Mouse (Mus musculus) heart, postnatal 0 days (tissue): ENCODE measurements around the gene Gm498. TPM values are rescaled to one million over a fixed set of nuclear protein-coding genes. Genes with fewer than 3 reads are reported as not detected.

Experiments used
- ATAC-seq: fragments of 200-750 bp; cut with Nextera tagmentation; 2 replicates; pipeline ENCODE4 v1.8.0; 2017; ENCODE audit warnings: low read depth, moderate number of reproducible peaks, moderate library complexity; ENCODE audit not compliant: insufficient read depth
- DNase-seq: peaks from one replicate; pipeline ENCODE4 v3.0.0-alpha.2; 2016; ENCODE audit warnings: low spot score
- H3K27ac ChIP-seq: fragments of 300-500 bp; sonication (generic); 2 replicates; pipeline ENCODE4 v1.5.1; 2014; ENCODE audit warnings: low read depth, mild to moderate bottlenecking
- H3K27me3 ChIP-seq: fragments of 300-500 bp; sonication (generic); 2 replicates; pipeline ENCODE4 v1.6.1; 2014; ENCODE audit warnings: low read length, mixed read lengths; ENCODE audit not compliant: control insufficient read depth, insufficient read depth
- H3K36me3 ChIP-seq: fragments of 300-500 bp; sonication (generic); replicated peaks from 2 replicates; pipeline ENCODE4 v1.6.1; 2014; ENCODE audit warnings: low read length, mixed read lengths; ENCODE audit not compliant: control insufficient read depth, insufficient read depth
- H3K4me1 ChIP-seq: fragments of 300-500 bp; sonication (generic); 2 replicates; pipeline ENCODE4 v1.6.1; 2014; ENCODE audit warnings: antibody characterized with exemption; ENCODE audit not compliant: control insufficient read depth, insufficient read depth
- H3K4me2 ChIP-seq: fragments of 300-500 bp; sonication (generic); 2 replicates; pipeline ENCODE4 v1.6.1; 2014; ENCODE audit warnings: low read depth, mild to moderate bottlenecking, low read length, moderate library complexity
- H3K4me3 ChIP-seq: fragments of 300-500 bp; sonication (generic); 2 replicates; pipeline ENCODE4 v1.5.1; 2014; ENCODE audit warnings: low read depth, low read length
- H3K9ac ChIP-seq: fragments of 300-500 bp; sonication (generic); replicated peaks from 2 replicates; pipeline ENCODE4 v1.6.1; 2014; ENCODE audit warnings: low read depth, low read length, mixed read lengths
- H3K9me3 ChIP-seq: fragments of 300-500 bp; sonication (generic); replicated peaks from 2 replicates; pipeline ENCODE4 v1.6.1; 2016; ENCODE audit warnings: low read length; ENCODE audit not compliant: control insufficient read depth
- CTCF ChIP-seq: IDR thresholded peaks from 2 replicates; pipeline ENCODE4 v1.5.1; 2016; ENCODE audit warnings: antibody characterized with exemption, control low read depth, low read depth
- EP300 ChIP-seq: IDR thresholded peaks from 2 replicates; pipeline ENCODE4 v1.6.1; 2016; ENCODE audit warnings: antibody characterized with exemption, low read depth
- WGBS: fragments of 180-500 bp; shearing (Covaris S2); extraction: QIAGEN DNeasy Blood & Tissue Kit; methylation state at CpG from one replicate; pipeline ENCODE4 v1.1.7; 2014; 5-methylcytosine and 5-hydroxymethylcytosine counted together
- microRNA-seq: library from miRNA; unstranded; fragments of <30 nt; microRNA quantifications from one replicate; pipeline ENCODE4, GENCODE M21; 2016
- polyA plus RNA-seq: library from polyadenylated mRNA; unstranded; fragments of >200 nt; fragmentation: Nextera tagmentation; extraction: Ambion mirVana; gene quantifications from 2 replicates; pipeline ENCODE4 v1.2.1, GENCODE M21; 2015
- total RNA-seq: library from RNA; depleted of rRNA; stranded (reverse); fragments of >200 nt; gene quantifications from 2 replicates; pipeline ENCODE4 v1.2.3, GENCODE M21; 2014; ENCODE audit warnings: low replicate concordance; rRNA removed

The Gm498 gene
- total and polyA plus RNA-seq, 2 experiments from 2014 or later: not detected

GRCm38 (mm10) chr7:143938647-143939046 is 72.0 kb downstream of the Gm498 start:
- H3K4me3 ChIP-seq: no peak overlapping the region
- DNase-seq: no peak
- no peak overlapping the region for H3K9ac ChIP-seq
- H3K4me2 ChIP-seq: no peak overlapping the region
- H3K4me1 ChIP-seq: no peaks in the 10 kb centered on the region
- 45% methylated on average over 4 of the region's 4 CpGs for WGBS
- H3K9me3 ChIP-seq: no peaks in the 10 kb centered on the region
- TF ChIP-seq CTCF (no peak), EP300 (no peak)
- ATAC-seq: no peak
- no peaks in the 10 kb centered on the region for H3K27me3 ChIP-seq
- no peaks in the 10 kb centered on the region for H3K36me3 ChIP-seq
- no peak overlapping the region for H3K27ac ChIP-seq

- no peak overlapping the region for H3K27ac ChIP-seq
- no peak overlapping the region for H3K4me3 ChIP-seq
- DNase-seq: no peak
- H3K4me2 ChIP-seq: no peak overlapping the region
- WGBS: 58% methylated on average over 3 of the region's 3 CpGs
- H3K9ac ChIP-seq: no peak overlapping the region
- no peak for TF ChIP-seq CTCF
- no peak for TF ChIP-seq EP300
- ATAC-seq: no peak
- no peaks in the 10 kb centered on the region for H3K36me3 ChIP-seq
- no peaks in the 10 kb centered on the region for H3K27me3 ChIP-seq
- H3K9me3 ChIP-seq: no peaks in the 10 kb centered on the region
- no peaks in the 10 kb centered on the region for H3K4me1 ChIP-seq
Measured at GRCm38 (mm10) chr7:143939476-143939875, 72.8 kb downstream of the Gm498 start.

GRCm38 (mm10) chr7:143942941-143943691 is 76.5 kb downstream of the Gm498 start:
- no peak overlapping the region for H3K4me2 ChIP-seq
- H3K27ac ChIP-seq: no peak overlapping the region
- H3K9ac ChIP-seq: no peak overlapping the region
- WGBS: 69% methylated on average over 14 of the region's 14 CpGs
- no peaks in the 10 kb centered on the region for H3K4me1 ChIP-seq
- ATAC-seq (no peak), DNase-seq (no peak)
- H3K4me3 ChIP-seq: no peak overlapping the region
- no peaks in the 10 kb centered on the region for H3K9me3 ChIP-seq
- no peak for TF ChIP-seq CTCF
- TF ChIP-seq EP300: no peak
- H3K27me3 ChIP-seq: no peaks in the 10 kb centered on the region
- H3K36me3 ChIP-seq: no peaks in the 10 kb centered on the region

- TF ChIP-seq EP300 (no peak), CTCF (no peak)
- Histone ChIP-seq H3K4me3 (no peak overlapping the region), H3K4me2 (no peak overlapping the region), H3K27me3 (no peaks in the 10 kb centered on the region), H3K4me1 (no peaks in the 10 kb centered on the region), H3K36me3 (no peaks in the 10 kb centered on the region), H3K9ac (no peak overlapping the region), H3K27ac (no peak overlapping the region), H3K9me3 (no peaks in the 10 kb centered on the region)
- ATAC-seq (no peak), DNase-seq (no peak)
- 62% methylated on average over 6 of the region's 6 CpGs for WGBS
Measured at GRCm38 (mm10) chr7:143944421-143944980, 77.9 kb downstream of the Gm498 start.

Small RNA genes lying within 50 kb of the gene (microRNA-seq; reads per million reads assigned to microRNA genes)
- not detected for gene Mir6404

Other genes starting within 250 kb of the Gm498 start
- 0.12 and 0.84 TPM in 2 replicates for gene Tnfrsf26, start 238.1 kb upstream of the Gm498 start, total RNA-seq
- gene Tnfrsf26, start 238.1 kb upstream of the Gm498 start, polyA plus RNA-seq: 0.37 and 0.38 TPM in 2 replicates
- gene Tnfrsf22, start 217.2 kb upstream of the Gm498 start, total RNA-seq: 1.9 and 3.2 TPM in 2 replicates
- 2.6 and 2.9 TPM in 2 replicates for gene Tnfrsf22, start 217.2 kb upstream of the Gm498 start, polyA plus RNA-seq
- 2.0 and 2.5 TPM in 2 replicates for gene Tnfrsf23, start 181.0 kb upstream of the Gm498 start, total RNA-seq
- gene Tnfrsf23, start 181.0 kb upstream of the Gm498 start, polyA plus RNA-seq: 1.9 and 2.3 TPM in 2 replicates
- 57.4 and 58.7 TPM in 2 replicates for gene Osbpl5, start 109.9 kb upstream of the Gm498 start, total RNA-seq
- gene Osbpl5, start 109.9 kb upstream of the Gm498 start, polyA plus RNA-seq: 16.3 and 18.1 TPM in 2 replicates
- not detected in 2 replicates for gene Mrgprg, start 99.8 kb upstream of the Gm498 start, total RNA-seq
- not detected in 2 replicates for gene Mrgprg, start 99.8 kb upstream of the Gm498 start, polyA plus RNA-seq
- gene Mrgpre, start 82.3 kb upstream of the Gm498 start, total RNA-seq: 0.93 and 3.9 TPM in 2 replicates
- gene Mrgpre, start 82.3 kb upstream of the Gm498 start, polyA plus RNA-seq: 0.92 and 0.96 TPM in 2 replicates
- 8.4 and 11.3 TPM in 2 replicates for gene Nadsyn1, start 44.0 kb upstream of the Gm498 start, total RNA-seq
- gene Nadsyn1, start 44.0 kb upstream of the Gm498 start, polyA plus RNA-seq: 7.8 and 8.5 TPM in 2 replicates
- 23.9 and 27.7 TPM in 2 replicates for gene Dhcr7, start 43.7 kb upstream of the Gm498 start, total RNA-seq
- 10.8 and 11.1 TPM in 2 replicates for gene Dhcr7, start 43.7 kb upstream of the Gm498 start, polyA plus RNA-seq
- gene Shank2, start 135.1 kb downstream of the Gm498 start, total RNA-seq: 0.95 and 3.3 TPM in 2 replicates
- 0.19 TPM in 2 replicates for gene Shank2, start 135.1 kb downstream of the Gm498 start, polyA plus RNA-seq